7 mouse cellular contexts compared by ENCODE assay signal in genomic region chr17:12674980-12675379, GRCm38 (mm10). TPM values are rescaled to one million over a fixed set of nuclear protein-coding genes. Genes with fewer than 3 reads are reported as not detected.
"Had no signal": no experiment of that assay in that cellular context is flagged by ENCODE, and none has a peak within 500 bp of the region (broad histone marks: within the 10 kb centered on the region; RNA-seq: fewer than 3 reads in every experiment).

No protein-coding gene starts in this region.

RNA-seq across cellular contexts. Expression of gene Slc22a1, which starts 0.6 kb away (rescaled TPM):
- polyA plus RNA-seq: limb, embryonic 10.5 days; liver, embryonic 13.5 days; liver, embryonic 16.5 days; macrophage; midbrain, embryonic 12.5 days; midbrain, embryonic 15.5 days; neural tube, embryonic 13.5 days had no signal
